Mouse (Mus musculus) CD4-positive helper T cell, adult 2 months (primary cell): ENCODE results near the gene Ino80b.

Experiments used
- DNase-seq: peaks from one replicate; pipeline ENCODE4 v3.0.0-alpha.2; 2012; ENCODE audit warnings: low read depth, missing footprints, low spot score

Gene Ino80b

GRCm38 (mm10) chr6:83086121-83087035 is 38.9 kb downstream of the Ino80b start, which contains the start of gene Lbx2:
TSS of gene Lbx2 (plus strand) at chr6:83086367.
- DNase-seq = peak; percentile 52

GRCm38 (mm10) chr6:83084477-83084876 is 40.8 kb downstream of the Ino80b start:
- DNase-seq = no peak

DNA sequence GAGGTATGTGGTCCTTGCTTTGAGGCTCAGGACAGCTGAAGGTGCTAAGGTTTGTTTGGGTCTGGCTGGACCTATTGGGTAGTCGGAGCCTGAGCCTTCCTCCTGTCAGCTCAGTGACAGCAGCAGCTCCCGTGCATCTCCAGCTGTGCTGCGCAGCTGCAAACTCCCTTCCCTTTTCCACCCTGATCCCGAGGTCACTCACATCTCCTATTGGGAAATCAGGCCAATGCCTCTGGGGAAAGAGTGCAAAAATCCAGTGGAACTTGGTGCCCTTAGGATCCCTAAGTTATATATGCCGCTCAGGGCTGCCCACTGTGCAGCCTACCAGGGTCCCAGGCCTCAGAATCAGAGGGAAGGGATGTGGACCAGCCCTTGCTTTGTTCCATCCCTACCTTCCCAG is 41.7 kb downstream of the Ino80b start:
- no peak for DNase-seq

DNA sequence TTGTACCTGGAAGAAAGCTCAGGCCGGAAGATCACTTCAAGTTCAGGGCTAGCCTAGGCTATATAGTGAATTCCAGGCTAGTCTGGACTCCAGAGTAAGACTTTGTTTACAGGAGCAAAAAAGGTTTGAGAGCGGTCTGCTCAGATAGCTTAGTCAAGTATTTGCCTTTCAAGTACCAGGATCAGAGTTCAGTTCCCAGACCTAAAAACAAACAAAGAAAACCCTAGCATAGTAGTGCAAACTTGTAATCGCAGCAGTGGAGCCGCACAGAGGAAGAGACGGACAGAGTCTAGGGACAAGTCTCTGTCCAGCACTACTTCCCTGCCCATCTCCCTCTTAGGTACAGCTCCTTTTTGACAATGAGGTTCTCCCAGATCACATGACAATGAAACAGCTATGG is 45.0 kb downstream of the Ino80b start:
- no peak for DNase-seq

DNA sequence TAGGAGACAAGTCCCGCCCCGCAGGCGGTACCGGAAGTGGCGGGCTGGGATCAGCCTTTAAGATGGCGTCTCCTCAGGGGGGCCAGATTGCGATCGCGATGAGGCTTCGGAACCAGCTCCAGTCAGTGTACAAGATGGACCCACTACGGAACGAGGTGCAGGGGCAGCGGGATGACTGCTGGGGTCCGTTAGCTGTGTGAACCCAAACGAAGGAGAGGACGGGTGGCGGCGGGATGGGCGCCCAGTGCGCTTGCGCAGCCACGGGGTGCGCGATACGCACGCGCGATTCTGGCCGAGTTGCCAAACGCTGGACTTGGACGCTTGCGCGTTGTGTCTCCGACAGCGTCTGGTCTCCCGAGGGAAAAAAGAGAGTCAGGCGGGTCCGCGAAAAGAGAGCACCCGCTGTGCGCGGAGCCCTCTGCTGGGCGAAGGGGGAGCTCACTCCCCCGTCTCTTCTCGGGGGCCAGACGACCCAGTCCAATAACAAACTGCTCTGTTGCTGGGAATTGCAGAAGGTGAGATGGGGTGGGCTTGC is 46.8 kb downstream of the Ino80b start:
- DNase-seq = peak; percentile 97

- DNase-seq = peak; percentile 41
These were observed 47.5 kb downstream of the Ino80b start, which contains the start of gene Pcgf1 for GRCm38 (mm10) chr6:83077630-83078323. TSS of gene Pcgf1 (plus strand) at chr6:83077869.

DNA sequence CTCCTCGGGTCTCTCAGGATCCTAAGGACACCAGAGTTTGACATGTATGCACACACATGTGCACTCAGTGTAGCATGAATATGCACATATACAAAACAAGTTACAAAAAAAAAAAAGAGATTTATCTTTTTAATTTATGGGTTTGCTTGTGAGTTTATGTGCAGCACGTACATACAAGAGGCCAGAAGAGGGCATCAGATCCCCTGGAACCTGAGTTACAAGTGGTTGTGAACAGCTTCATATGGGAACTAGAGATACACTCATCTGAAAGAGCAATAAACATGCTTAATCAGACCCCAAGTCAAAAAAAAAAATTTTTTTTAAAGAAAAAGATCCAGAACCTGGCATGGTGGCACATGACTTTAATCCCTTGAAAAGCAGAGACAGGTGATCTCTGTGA is 50.3 kb downstream of the Ino80b start:
- DNase-seq = peak; percentile 73
